9 mouse cellular contexts compared by ENCODE assay signal in genomic region chr8:85023846-85024245, GRCm38 (mm10). TPM values are rescaled to one million over a fixed set of nuclear protein-coding genes. Genes with fewer than 3 reads are reported as not detected.
DNase-seq lines count a peak whose midpoint lies in the region; ATAC-seq and TF ChIP-seq lines count a peak whose summit lies in the region.
"Had no signal": no experiment of that assay in that cellular context is flagged by ENCODE, and none has a peak within 500 bp of the region (broad histone marks: within the 10 kb centered on the region; RNA-seq: fewer than 3 reads in every experiment).

No protein-coding gene starts in this region.

- peak overlapping the region; percentile 90; the same call in 1 of the 2 replicates for H3K4me2 ChIP-seq in lung, embryonic 15.5 days
- H3K4me2 ChIP-seq in limb, embryonic 13.5 days (replicated peaks) = peak overlapping the region; percentile 94
- H3K4me2 ChIP-seq in stomach, embryonic 15.5 days = peak overlapping the region; percentile 90

- peaks cover 17% of the 10 kb centered on the region for H3K4me1 ChIP-seq in cerebellum, adult 2 months (ENCODE audit: control insufficient read depth, insufficient read depth, low read length)
- peaks cover 33% of the 10 kb centered on the region for H3K4me1 ChIP-seq in lung, embryonic 15.5 days
- H3K4me1 ChIP-seq in limb, embryonic 13.5 days = peaks cover 29% of the 10 kb centered on the region
- peaks cover 28% of the 10 kb centered on the region for H3K4me1 ChIP-seq in stomach, embryonic 15.5 days

- TF ChIP-seq POLR2A in cerebellum, adult 2 months (IDR thresholded peaks at IDR 0.05; ENCODE audit: borderline replicate concordance, insufficient read depth, low read length) = no peak

- H3K9me3 ChIP-seq in lung, embryonic 15.5 days = no peaks in the 10 kb centered on the region
- H3K9me3 ChIP-seq in limb, embryonic 13.5 days = no peaks in the 10 kb centered on the region
- no peaks in the 10 kb centered on the region for H3K9me3 ChIP-seq in stomach, embryonic 15.5 days

- no peaks in the 10 kb centered on the region for H3K27me3 ChIP-seq in cerebellum, adult 2 months (ENCODE audit: control insufficient read depth, insufficient read depth, low read length)
- H3K27me3 ChIP-seq in lung, embryonic 15.5 days = no peaks in the 10 kb centered on the region
- H3K27me3 ChIP-seq in limb, embryonic 13.5 days = no peaks in the 10 kb centered on the region
- no peaks in the 10 kb centered on the region for H3K27me3 ChIP-seq in stomach, embryonic 15.5 days (replicated peaks)

- peak overlapping the region; percentile 97 for H3K4me3 ChIP-seq in cerebellum, adult 2 months (replicated peaks; ENCODE audit: insufficient read depth, low read depth, low read length)
- peak overlapping the region; percentile 95; the same call in 1 of the 2 replicates for H3K4me3 ChIP-seq in lung, embryonic 15.5 days
- peak overlapping the region; percentile 99 for H3K4me3 ChIP-seq in limb, embryonic 13.5 days
- H3K4me3 ChIP-seq in stomach, embryonic 15.5 days (replicated peaks) = peak overlapping the region; percentile 90

- WGBS in cerebellum, adult 2 months = 52% methylated on average over 3 of the region's 3 CpGs
- WGBS in lung, embryonic 15.5 days = 93% methylated on average over 3 of the region's 3 CpGs
- WGBS in limb, embryonic 13.5 days = 95% methylated on average over 3 of the region's 3 CpGs
- 87% methylated on average over 3 of the region's 3 CpGs for WGBS in stomach, embryonic 15.5 days

- no peak overlapping the region for H3K9ac ChIP-seq in lung, embryonic 15.5 days
- H3K9ac ChIP-seq in limb, embryonic 13.5 days = no peak overlapping the region
- no peak overlapping the region for H3K9ac ChIP-seq in stomach, embryonic 15.5 days

- no peak overlapping the region for H3K27ac ChIP-seq in cerebellum, adult 2 months (ENCODE audit: insufficient read depth, low read length)
- no peak overlapping the region for H3K27ac ChIP-seq in lung, embryonic 15.5 days
- no peak overlapping the region for H3K27ac ChIP-seq in limb, embryonic 13.5 days
- H3K27ac ChIP-seq in stomach, embryonic 15.5 days = no peak overlapping the region

- no peak for ATAC-seq in lung, embryonic 15.5 days (ENCODE audit: borderline replicate concordance, extremely low read depth, low FRiP score, low TSS enrichment)
- no peak for ATAC-seq in limb, embryonic 13.5 days (ENCODE audit: low FRiP score, low read depth)
- no peak for ATAC-seq in stomach, embryonic 15.5 days (ENCODE audit: insufficient read depth, low FRiP score, low read depth)

- DNase-seq in cerebellum, adult 2 months = no peak
- DNase-seq in cerebellum, adult 18-20 months = no peak
- DNase-seq in lung, postnatal 14 days = no peak
- DNase-seq in ovary, postnatal 14 days (ENCODE audit: low spot score) = no peak
- no peak for DNase-seq in thymus, postnatal 36 days
- DNase-seq: adrenal gland, postnatal 36 days had no signal

- H3K36me3 ChIP-seq in lung, embryonic 15.5 days = peaks cover 49% of the 10 kb centered on the region
- peaks cover 51% of the 10 kb centered on the region for H3K36me3 ChIP-seq in limb, embryonic 13.5 days
- H3K36me3 ChIP-seq in stomach, embryonic 15.5 days = peaks cover 41% of the 10 kb centered on the region

- TF ChIP-seq CTCF in cerebellum, adult 2 months (IDR thresholded peaks at IDR 0.05; ENCODE audit: borderline replicate concordance, insufficient read depth, low read depth, low read length) = no peak

RNA-seq across cellular contexts. Expression of gene Asna1, which starts 1.2 kb away (rescaled TPM):
- 291 and 296 TPM in 2 replicates for polyA plus RNA-seq in cerebellum, adult 2 months (2012; rRNA removed)
- polyA plus RNA-seq in lung, embryonic 15.5 days (2015; fragmentation: Nextera tagmentation; extraction: Ambion mirVana) = 124 and 128 TPM in 2 replicates
- 132 TPM in 2 replicates for polyA plus RNA-seq in limb, embryonic 13.5 days (2015; fragmentation: Nextera tagmentation; extraction: Ambion mirVana)
- polyA plus RNA-seq in stomach, embryonic 15.5 days (2015; fragmentation: Nextera tagmentation; extraction: Ambion mirVana) = 108 and 115 TPM in 2 replicates

RNA-seq across cellular contexts. Expression of gene Trir, which starts 2.8 kb away (rescaled TPM):
- polyA plus RNA-seq in cerebellum, adult 2 months (2012; rRNA removed) = 138 and 150 TPM in 2 replicates
- polyA plus RNA-seq in lung, embryonic 15.5 days (2015; fragmentation: Nextera tagmentation; extraction: Ambion mirVana) = 107 and 118 TPM in 2 replicates
- 114 and 132 TPM in 2 replicates for polyA plus RNA-seq in limb, embryonic 13.5 days (2015; fragmentation: Nextera tagmentation; extraction: Ambion mirVana)
- 104 and 132 TPM in 2 replicates for polyA plus RNA-seq in stomach, embryonic 15.5 days (2015; fragmentation: Nextera tagmentation; extraction: Ambion mirVana)

RNA-seq across cellular contexts. Expression of gene Best2, which starts 9.5 kb away (rescaled TPM):
- polyA plus RNA-seq in cerebellum, adult 2 months (2012; rRNA removed) = 0.06 and 0.07 TPM in 2 replicates
- polyA plus RNA-seq in lung, embryonic 15.5 days (2015; fragmentation: Nextera tagmentation; extraction: Ambion mirVana) = not detected in 2 replicates
- not detected in 2 replicates for polyA plus RNA-seq in limb, embryonic 13.5 days (2015; fragmentation: Nextera tagmentation; extraction: Ambion mirVana)
- polyA plus RNA-seq in stomach, embryonic 15.5 days (2015; fragmentation: Nextera tagmentation; extraction: Ambion mirVana) = 0.23 and 0.49 TPM in 2 replicates

RNA-seq across cellular contexts. Expression of gene Tnpo2, which starts 12.9 kb away (rescaled TPM):
- 92.0 and 97.9 TPM in 2 replicates for polyA plus RNA-seq in cerebellum, adult 2 months (2012; rRNA removed)
- polyA plus RNA-seq in lung, embryonic 15.5 days (2015; fragmentation: Nextera tagmentation; extraction: Ambion mirVana) = 29.1 and 32.3 TPM in 2 replicates
- polyA plus RNA-seq in limb, embryonic 13.5 days (2015; fragmentation: Nextera tagmentation; extraction: Ambion mirVana) = 31.0 and 32.2 TPM in 2 replicates
- polyA plus RNA-seq in stomach, embryonic 15.5 days (2015; fragmentation: Nextera tagmentation; extraction: Ambion mirVana) = 26.9 and 31.9 TPM in 2 replicates

RNA-seq across cellular contexts. Expression of gene Hook2, which starts 33.4 kb away (rescaled TPM):
- polyA plus RNA-seq in cerebellum, adult 2 months (2012; rRNA removed) = 14.1 and 14.2 TPM in 2 replicates
- 23.2 and 23.9 TPM in 2 replicates for polyA plus RNA-seq in lung, embryonic 15.5 days (2015; fragmentation: Nextera tagmentation; extraction: Ambion mirVana)
- 18.6 and 18.8 TPM in 2 replicates for polyA plus RNA-seq in limb, embryonic 13.5 days (2015; fragmentation: Nextera tagmentation; extraction: Ambion mirVana)
- polyA plus RNA-seq in stomach, embryonic 15.5 days (2015; fragmentation: Nextera tagmentation; extraction: Ambion mirVana) = 46.3 and 51.1 TPM in 2 replicates
